Mouse (Mus musculus) adipocyte (in vitro differentiated cells): Measurements from ENCODE around the gene Pelp1.
A peak's percentile ranks its signal among the peaks of the same experiment; 100 is the strongest.

ENCODE experiments used
- DNase-seq: peaks from one replicate; pipeline ENCODE4 v3.0.0-alpha.2; 2016; ENCODE audit warnings: low spot score

The Pelp1 gene

GRCm38 (mm10) chr11:70409594-70410296 is at the start of gene Pelp1:
Gene Pelp1, minus strand, starts transcription at chr11:70410031.
- peak; percentile 90 for DNase-seq

- DNase-seq: no peak
Observed at GRCm38 (mm10) chr11:70458688-70459600, 49.1 kb upstream of the Pelp1 start, which contains the start of gene Zmynd15. Gene Zmynd15, plus strand, starts transcription at chr11:70459433.

- DNase-seq: no peak
Observed at GRCm38 (mm10) chr11:70453261-70454044, 43.6 kb upstream of the Pelp1 start.

GRCm38 (mm10) chr11:70451797-70452498 is 42.1 kb upstream of the Pelp1 start, which contains the start of gene Med11:
Gene Med11, plus strand, starts transcription at chr11:70451919.
- DNase-seq: peak; percentile 99

- DNase-seq: no peak
Observed at GRCm38 (mm10) chr11:70450926-70451325, 41.1 kb upstream of the Pelp1 start.

- DNase-seq: no peak
Observed at GRCm38 (mm10) chr11:70447373-70447772, 37.5 kb upstream of the Pelp1 start.

GRCm38 (mm10) chr11:70446756-70447155 is 36.9 kb upstream of the Pelp1 start:
- peak; percentile 52 for DNase-seq

GRCm38 (mm10) chr11:70444667-70445066 is 34.8 kb upstream of the Pelp1 start:
- peak; percentile 40 for DNase-seq

- DNase-seq: no peak
Observed at GRCm38 (mm10) chr11:70443964-70444363, 34.1 kb upstream of the Pelp1 start.

- DNase-seq: no peak
Observed at GRCm38 (mm10) chr11:70441882-70442281, 32.1 kb upstream of the Pelp1 start.

- DNase-seq: no peak
Observed at GRCm38 (mm10) chr11:70440637-70441036, 30.8 kb upstream of the Pelp1 start.

- no peak for DNase-seq
Observed at GRCm38 (mm10) chr11:70438728-70439374, 29.0 kb upstream of the Pelp1 start.

- DNase-seq: no peak
Observed at GRCm38 (mm10) chr11:70437426-70437825, 27.6 kb upstream of the Pelp1 start.

GRCm38 (mm10) chr11:70435476-70435875 is 25.6 kb upstream of the Pelp1 start:
- no peak for DNase-seq

- no peak for DNase-seq
Observed at GRCm38 (mm10) chr11:70433951-70434350, 24.1 kb upstream of the Pelp1 start.

- no peak for DNase-seq
Observed at GRCm38 (mm10) chr11:70433569-70433943, 23.7 kb upstream of the Pelp1 start.

GRCm38 (mm10) chr11:70432895-70433568 is 23.2 kb upstream of the Pelp1 start:
- no peak for DNase-seq

- peak; percentile 93 for DNase-seq
Observed at GRCm38 (mm10) chr11:70432048-70432894, 22.4 kb upstream of the Pelp1 start, which contains the start of gene Arrb2. Gene Arrb2, plus strand, starts transcription at chr11:70432635.

GRCm38 (mm10) chr11:70431574-70431973 is 21.7 kb upstream of the Pelp1 start:
- no peak for DNase-seq
